Mouse (Mus musculus) embryo, embryonic 10 days (tissue): ENCODE measurements around the gene 1700102P08Rik.

Source experiments
- DNase-seq: peaks from one replicate; pipeline ENCODE4 v3.0.0-alpha.2; 2015; ENCODE audit warnings: low spot score

The 1700102P08Rik gene

GRCm38 (mm10) chr9:108411381-108411942, 18.9 kb downstream of the 1700102P08Rik start:
- DNase-seq, result no peak

DNA sequence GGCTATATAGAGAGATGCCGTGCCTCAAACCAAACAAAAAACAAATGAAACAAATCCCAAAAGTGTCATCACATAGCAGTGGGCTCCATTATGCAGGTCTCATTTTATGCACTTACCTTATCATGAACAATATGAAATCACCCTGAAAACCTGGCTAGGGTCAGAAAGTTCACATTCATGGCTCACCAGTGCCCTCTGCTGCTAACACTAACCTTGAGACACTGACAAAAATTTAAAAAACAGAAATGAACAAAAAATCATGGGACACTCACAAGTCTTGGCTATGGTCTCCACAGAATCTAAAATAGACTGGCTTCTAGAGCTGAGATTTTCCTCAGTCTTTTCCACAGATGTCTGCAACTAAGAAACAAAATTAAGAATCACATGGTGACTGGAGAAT, 19.6 kb downstream of the 1700102P08Rik start:
- peak; percentile 37 for DNase-seq

DNA sequence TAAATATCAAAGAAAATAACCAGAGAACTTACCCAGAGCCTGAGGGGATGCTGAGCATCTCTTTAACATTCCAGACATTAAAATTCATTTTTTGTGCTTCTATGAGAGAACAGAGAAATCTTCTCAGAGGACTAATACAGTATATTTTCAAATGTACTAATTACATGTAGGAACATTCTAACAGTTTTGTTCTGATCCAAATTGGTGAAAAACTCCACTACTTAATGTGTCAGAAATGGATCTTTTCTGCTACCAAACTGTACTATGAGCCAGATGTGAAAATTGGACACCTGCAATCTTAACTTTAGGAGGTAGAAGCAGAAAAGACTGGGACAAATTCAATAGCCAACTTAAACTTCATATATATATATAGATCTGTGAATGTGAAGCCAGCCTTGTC, 35.8 kb downstream of the 1700102P08Rik start, which contains the start of gene Ccdc36:
Gene Ccdc36, minus strand, starts transcription at position 101 of the 400 bp plus-strand sequence.
- DNase-seq, result no peak

DNA sequence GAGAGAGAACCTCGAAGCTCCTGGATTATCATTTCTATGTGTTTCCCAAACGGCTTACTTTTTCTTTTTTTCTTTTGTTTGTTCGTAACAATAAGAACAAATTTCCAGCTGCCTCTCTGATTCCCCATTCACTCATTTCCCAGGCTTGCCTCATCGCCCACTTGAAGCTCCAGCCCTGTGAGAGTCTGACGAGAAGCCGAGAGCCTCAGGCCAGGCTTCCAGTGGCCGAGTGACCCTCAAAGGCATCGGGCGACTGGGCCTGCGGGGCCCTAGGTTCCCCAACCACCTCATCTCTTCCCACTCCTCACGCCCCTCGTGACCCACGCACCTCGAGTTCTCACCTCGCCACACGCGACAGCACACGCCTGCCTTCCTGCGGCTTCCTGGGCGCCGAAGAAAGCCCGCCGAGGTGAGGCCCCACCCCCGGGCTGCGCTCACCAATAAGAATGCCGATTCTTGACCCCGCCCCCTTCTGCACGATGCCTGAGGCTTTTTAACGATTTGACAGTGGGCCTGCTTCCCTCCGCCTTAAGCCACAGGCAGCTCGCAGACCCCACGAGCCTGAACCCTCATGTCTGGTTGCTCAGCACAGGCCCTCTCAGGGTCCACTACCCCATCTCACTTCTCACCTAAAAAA, 38.9 kb downstream of the 1700102P08Rik start:
- DNase-seq, result peak; percentile 59

DNA sequence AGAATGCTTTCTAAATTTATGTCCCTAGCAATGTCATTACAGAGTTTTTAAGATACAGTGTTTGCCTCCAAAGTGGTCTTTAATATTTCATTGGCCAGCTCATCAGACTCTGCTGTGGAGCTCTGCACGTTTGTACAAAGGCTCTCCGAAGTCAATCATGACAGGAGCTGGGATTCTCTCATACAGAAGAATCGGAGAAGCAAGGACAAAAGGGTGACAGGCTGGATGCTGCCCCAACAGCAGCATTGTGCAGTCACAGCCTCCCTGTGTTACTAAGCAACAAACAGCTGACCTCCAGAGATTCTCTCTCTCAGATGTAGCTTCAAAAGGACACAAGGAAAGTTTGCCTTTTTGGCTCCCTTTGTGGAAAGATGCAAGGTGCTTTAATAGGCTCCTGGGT, 43.6 kb downstream of the 1700102P08Rik start, which contains the start of gene BC048562:
Gene BC048562, plus strand, starts transcription at position 301 of the 400 bp plus-strand sequence.
- DNase-seq, result no peak

- DNase-seq, result no peak
These were observed 46.6 kb downstream of the 1700102P08Rik start for GRCm38 (mm10) chr9:108439176-108439575.

DNA sequence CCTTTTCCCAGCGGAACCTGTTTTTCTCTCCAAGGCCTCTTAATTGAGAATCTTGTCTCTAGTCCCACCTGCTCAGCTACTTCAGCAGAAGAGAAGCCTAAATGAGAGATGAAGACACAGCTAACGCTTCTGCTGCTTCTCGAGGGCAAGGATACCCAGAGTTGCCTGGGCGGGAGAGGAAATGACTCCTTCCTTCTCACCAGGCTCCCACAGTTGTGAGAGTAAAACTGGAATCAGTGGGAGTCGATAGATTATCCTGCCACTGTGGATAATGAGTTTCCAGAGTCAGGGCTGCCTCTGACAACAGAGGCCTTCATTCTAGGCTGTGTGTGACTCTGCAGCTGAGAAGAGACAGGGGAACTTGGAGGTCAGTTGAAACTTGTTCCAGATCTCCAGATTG, 47.9 kb downstream of the 1700102P08Rik start:
- DNase-seq, result no peak

- DNase-seq, result no peak
These were observed 48.8 kb downstream of the 1700102P08Rik start for GRCm38 (mm10) chr9:108441236-108441919.

GRCm38 (mm10) chr9:108445125-108445524, 52.5 kb downstream of the 1700102P08Rik start:
- DNase-seq, result no peak

- peak; percentile 84 for DNase-seq
These were observed 57.3 kb downstream of the 1700102P08Rik start for GRCm38 (mm10) chr9:108449860-108450259.

DNA sequence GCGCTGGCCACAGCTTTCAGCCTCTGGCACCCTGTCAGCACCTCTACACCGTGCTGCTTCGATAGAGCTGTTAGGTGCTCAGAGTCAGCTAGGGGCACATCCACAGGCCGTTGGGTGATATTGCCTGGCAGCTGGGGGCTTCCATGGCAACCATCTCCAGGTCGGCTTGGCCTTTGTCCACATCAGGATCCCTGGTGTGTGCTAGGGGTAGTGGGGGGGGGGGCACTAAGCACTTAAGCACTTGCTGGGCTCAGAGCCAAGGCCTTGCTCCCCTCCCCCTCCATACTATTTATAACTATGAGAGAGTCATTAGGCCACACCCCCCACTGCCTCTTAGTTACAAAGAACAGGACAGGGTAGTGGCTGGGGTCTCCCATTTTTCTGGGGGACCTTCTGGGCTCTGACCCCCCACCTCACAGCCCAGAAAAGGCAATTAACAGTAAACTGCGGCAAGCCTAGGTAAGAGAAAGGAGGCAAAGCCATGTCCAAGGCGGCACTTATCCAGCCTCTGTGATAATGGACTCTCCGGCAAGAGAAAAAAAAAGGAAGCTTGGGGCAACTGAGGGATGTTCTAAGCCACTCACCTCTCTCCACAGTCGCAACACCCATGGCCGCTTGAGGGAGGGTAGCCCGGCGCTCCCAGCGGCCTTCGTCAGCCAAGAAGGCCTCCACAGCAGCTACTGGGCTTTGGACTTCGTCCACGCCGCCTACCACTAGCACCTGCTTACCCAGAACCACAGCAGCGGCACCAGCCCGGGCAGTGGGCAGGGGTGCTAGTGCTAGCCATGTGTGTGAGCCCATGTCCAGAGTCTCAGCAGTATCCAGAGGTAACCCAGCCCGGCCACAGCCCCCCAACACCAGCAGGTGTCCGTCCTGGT, 57.9 kb downstream of the 1700102P08Rik start:
- peak; percentile 33 for DNase-seq

GRCm38 (mm10) chr9:108451170-108451493, 58.5 kb downstream of the 1700102P08Rik start:
- no peak for DNase-seq

DNA sequence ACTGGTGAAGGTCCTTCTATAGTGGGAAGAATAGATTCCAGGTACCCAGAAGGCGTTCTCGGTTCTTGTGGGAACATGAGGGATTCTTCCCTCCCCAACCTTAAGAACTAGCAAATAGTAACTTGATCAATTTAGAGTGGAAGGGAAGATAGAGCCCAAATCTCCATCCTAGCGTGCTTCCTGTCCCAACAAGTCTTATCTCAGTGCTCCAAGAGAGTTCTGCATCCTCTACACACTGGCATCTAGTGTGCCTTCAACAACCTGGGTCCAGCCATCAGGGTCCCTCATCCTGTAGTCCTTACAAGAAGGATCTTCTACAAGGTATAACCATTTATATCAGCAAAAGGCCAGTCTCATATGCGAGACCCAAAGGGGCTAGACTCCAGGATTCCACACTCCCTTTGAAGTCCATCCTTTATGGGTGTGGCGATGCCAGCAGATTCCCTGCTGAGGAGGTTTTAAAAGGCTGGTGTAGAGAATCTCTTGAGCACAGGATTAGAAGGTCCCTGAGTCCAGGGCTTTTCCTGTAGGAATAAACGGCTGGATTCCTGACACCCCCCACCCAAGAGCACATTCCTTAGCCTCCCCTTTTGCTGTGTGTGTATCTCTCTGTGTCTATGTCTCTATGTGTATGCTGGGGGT, 59.0 kb downstream of the 1700102P08Rik start:
- no peak for DNase-seq

GRCm38 (mm10) chr9:108452291-108452906, 59.8 kb downstream of the 1700102P08Rik start:
- DNase-seq, result peak; percentile 92

DNA sequence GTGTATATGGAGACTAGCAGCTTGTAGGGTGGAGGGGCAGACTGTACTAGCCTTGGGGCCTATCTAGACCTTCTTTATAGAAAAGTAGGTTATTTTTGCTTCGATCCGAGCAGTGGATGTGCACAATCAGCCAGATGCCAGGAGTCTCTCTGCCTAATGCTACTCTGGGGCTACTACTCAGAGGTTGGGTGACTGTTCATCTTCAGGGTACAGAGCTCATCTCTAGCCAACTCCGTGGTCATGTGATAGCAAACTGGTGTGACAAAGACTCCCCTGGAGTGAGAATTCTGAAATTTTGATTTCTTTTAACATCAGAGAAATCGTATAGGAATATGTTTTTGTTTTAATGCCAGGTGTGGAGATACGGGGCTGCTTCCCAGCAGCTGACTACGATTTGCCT, 60.3 kb downstream of the 1700102P08Rik start:
- DNase-seq, result no peak

DNA sequence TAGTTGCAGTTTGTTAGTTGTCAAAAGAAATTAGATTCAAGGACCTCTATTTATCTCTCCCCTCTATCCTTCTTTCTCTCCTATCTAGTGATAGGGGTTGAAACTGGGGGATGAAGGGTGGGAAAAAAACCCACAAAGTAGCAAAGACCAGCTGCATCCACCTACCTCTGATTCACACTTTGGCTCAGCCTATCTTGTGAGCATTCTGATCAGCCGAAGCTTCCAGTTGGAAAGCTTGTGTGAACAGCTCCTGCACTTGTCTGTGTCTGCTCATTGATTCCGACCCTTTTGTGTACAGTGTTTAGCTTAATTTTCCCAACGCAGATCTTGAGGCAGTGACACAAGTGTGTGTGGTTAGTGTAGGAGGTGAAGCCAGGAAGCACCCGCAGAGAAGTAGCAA, 60.9 kb downstream of the 1700102P08Rik start:
- DNase-seq, result no peak

DNA sequence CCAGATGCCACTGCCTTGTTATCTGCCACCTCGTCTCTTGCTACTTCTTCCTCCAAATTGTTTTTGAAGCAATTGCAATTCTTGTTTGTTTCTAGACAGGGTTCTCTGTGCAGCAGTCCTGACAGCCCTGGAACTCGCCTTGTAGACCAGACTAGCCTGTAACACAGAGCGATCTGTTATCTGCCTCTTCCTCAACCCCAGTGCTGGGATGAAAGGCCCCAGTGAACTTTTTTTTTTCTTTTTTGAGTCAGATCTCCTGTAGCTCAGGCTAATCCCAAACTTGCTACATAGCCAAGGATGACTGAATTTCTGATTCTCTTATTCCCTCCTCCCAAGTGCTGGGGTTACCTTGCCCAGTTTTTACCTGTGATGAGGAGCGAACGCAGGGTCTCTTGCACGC, 61.8 kb downstream of the 1700102P08Rik start:
- no peak for DNase-seq

DNA sequence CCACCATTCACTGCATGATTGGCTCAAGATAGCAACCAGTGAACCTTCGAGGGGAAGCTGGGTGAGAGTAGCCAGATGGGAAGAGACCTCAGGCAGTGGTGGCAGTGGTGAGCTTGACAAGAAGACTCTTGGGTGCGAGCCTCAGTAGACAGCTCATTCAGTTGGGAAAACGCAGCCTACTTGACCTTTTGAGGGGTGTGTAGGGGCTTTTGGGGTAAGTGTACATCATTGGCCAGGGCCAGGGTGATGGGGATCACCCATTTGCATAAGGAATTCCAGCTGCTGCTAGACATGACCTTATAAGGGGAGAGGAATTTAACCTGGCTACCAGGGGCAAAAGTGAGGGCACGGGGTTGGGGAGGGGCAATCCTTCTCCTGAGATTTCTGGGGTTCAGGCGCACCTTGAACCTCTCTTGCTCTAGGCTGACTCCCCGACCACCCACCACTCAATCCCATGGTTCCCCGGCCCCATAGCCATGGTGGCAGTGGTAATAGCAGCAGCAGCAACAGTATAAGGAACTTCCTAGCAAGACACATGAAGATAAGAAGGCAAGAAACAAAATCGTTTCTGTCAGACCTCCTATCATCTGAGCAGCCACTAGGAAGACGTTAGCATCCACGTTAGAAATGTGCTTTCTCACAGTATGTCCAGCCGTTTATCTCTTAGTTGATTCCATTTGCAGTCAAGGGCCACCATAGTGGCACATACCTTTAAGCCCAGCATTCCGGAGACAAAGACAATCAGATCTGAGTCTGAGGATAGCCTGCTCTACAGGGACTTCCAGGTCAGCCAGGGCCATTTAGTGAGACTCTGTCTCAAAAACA, 63.4 kb downstream of the 1700102P08Rik start:
- DNase-seq, result no peak

- no peak for DNase-seq
These were observed 64.3 kb downstream of the 1700102P08Rik start for GRCm38 (mm10) chr9:108456953-108457352.

- DNase-seq, result no peak
These were observed 67.3 kb downstream of the 1700102P08Rik start for GRCm38 (mm10) chr9:108459939-108460318.
